Mouse (Mus musculus) embryonic facial prominence, embryonic 12.5 days (tissue): ENCODE data around the gene Ndufa5. TPM values are rescaled to one million over a fixed set of nuclear protein-coding genes. Genes with fewer than 3 reads are reported as not detected.

ENCODE experiments used
- ATAC-seq: fragments of 200-750 bp; cut with Nextera tagmentation; 2 replicates; pipeline ENCODE4 v1.8.0; 2017; ENCODE audit not compliant: insufficient number of reproducible peaks, insufficient read depth, low FRiP score, low TSS enrichment
- H3K27ac ChIP-seq: fragments of 300-500 bp; sonication (generic); 2 replicates; pipeline ENCODE4 v1.5.1; 2016; ENCODE audit warnings: mild to moderate bottlenecking
- H3K27me3 ChIP-seq: fragments of 300-500 bp; sonication (generic); 2 replicates; pipeline ENCODE4 v1.6.1; 2016; ENCODE audit warnings: mild to moderate bottlenecking, moderate library complexity
- H3K36me3 ChIP-seq: fragments of 300-500 bp; sonication (generic); 2 replicates; pipeline ENCODE4 v1.6.1; 2016; ENCODE audit warnings: mild to moderate bottlenecking
- H3K4me1 ChIP-seq: fragments of 300-500 bp; sonication (generic); 2 replicates; pipeline ENCODE4 v1.6.1; 2016
- H3K4me2 ChIP-seq: fragments of 300-500 bp; sonication (generic); replicated peaks from 2 replicates; pipeline ENCODE4 v1.6.1; 2016; ENCODE audit warnings: mild to moderate bottlenecking, moderate library complexity
- H3K4me3 ChIP-seq: fragments of 300-500 bp; sonication (generic); 2 replicates; pipeline ENCODE4 v1.5.1; 2016; ENCODE audit warnings: mild to moderate bottlenecking
- H3K9ac ChIP-seq: fragments of 300-500 bp; sonication (generic); 2 replicates; pipeline ENCODE4 v1.6.1; 2016; ENCODE audit warnings: mild to moderate bottlenecking, moderate library complexity
- H3K9me3 ChIP-seq: fragments of 300-500 bp; sonication (generic); 2 replicates; pipeline ENCODE4 v1.6.1; 2016; ENCODE audit warnings: mild to moderate bottlenecking, moderate library complexity
- WGBS: fragments of 180-500 bp; shearing (Covaris S2); methylation state at CpG from one replicate; pipeline ENCODE4 v1.1.7; 2016; 5-methylcytosine and 5-hydroxymethylcytosine counted together
- polyA plus RNA-seq: library from polyadenylated mRNA; unstranded; fragments of >200 nt; fragmentation: Nextera tagmentation; extraction: Ambion mirVana; gene quantifications from 2 replicates; pipeline ENCODE4 v1.2.1, GENCODE M21; 2016

Ndufa5 gene
- polyA plus RNA-seq, 1 experiment from 2014 or later = 327 TPM

GRCm38 (mm10) chr6:24514552-24515284 lies 13.1 kb downstream of the Ndufa5 start, which contains the start of gene Iqub:
Iqub (minus strand) TSS chr6:24515067.
- no peak; the same call in 1 of the 2 replicates for ATAC-seq

GRCm38 (mm10) chr6:24504141-24504540 lies 23.7 kb downstream of the Ndufa5 start:
- H3K9ac ChIP-seq = no peak overlapping the region
- no peaks in the 10 kb centered on the region for H3K27me3 ChIP-seq
- WGBS = 85% methylated on average over 2 of the region's 2 CpGs
- no peak overlapping the region for H3K4me3 ChIP-seq
- H3K4me2 ChIP-seq = no peak overlapping the region
- no peaks in the 10 kb centered on the region for H3K4me1 ChIP-seq
- no peaks in the 10 kb centered on the region for H3K36me3 ChIP-seq
- H3K27ac ChIP-seq = no peak overlapping the region
- no peaks in the 10 kb centered on the region for H3K9me3 ChIP-seq
- ATAC-seq = no peak

More at GRCm38 (mm10) chr6:24514552-24515284, 13.1 kb downstream of the Ndufa5 start, which contains the start of gene Iqub:
- WGBS = 23% methylated on average over 13 of the region's 13 CpGs
- Histone ChIP-seq H3K9ac (no peak within 1 kb of the TSS; the same call in 1 of the 2 replicates), H3K27me3 (no peaks in the 10 kb centered on the region), H3K4me1 (peaks cover 5% of the 10 kb centered on the region; the same call in 1 of the 2 replicates), H3K27ac (no peak within 1 kb of the TSS), H3K36me3 (peaks cover 12% of the 10 kb centered on the region), H3K4me3 (no peak within 1 kb of the TSS), H3K4me2 (0 out of 2 replicates have a peak within 1 kb of the TSS, but pooled peaks have one; percentile 6), H3K9me3 (no peaks in the 10 kb centered on the region)

- Histone ChIP-seq H3K4me1 (no peaks in the 10 kb centered on the region), H3K4me2 (no peak overlapping the region), H3K27ac (no peak overlapping the region), H3K27me3 (no peaks in the 10 kb centered on the region), H3K9me3 (no peaks in the 10 kb centered on the region), H3K36me3 (no peaks in the 10 kb centered on the region), H3K4me3 (no peak overlapping the region), H3K9ac (no peak overlapping the region)
- ATAC-seq = no peak
- 14% methylated on average over 1 of the region's 1 CpGs for WGBS
These were observed 37.5 kb downstream of the Ndufa5 start for GRCm38 (mm10) chr6:24490341-24490740.

GRCm38 (mm10) chr6:24486530-24486929 lies 41.3 kb downstream of the Ndufa5 start:
- H3K27ac ChIP-seq = no peak overlapping the region
- H3K27me3 ChIP-seq = no peaks in the 10 kb centered on the region
- H3K36me3 ChIP-seq = no peaks in the 10 kb centered on the region
- H3K4me2 ChIP-seq = no peak overlapping the region
- no peak overlapping the region for H3K9ac ChIP-seq
- no peak for ATAC-seq
- no peak overlapping the region for H3K4me3 ChIP-seq
- no peaks in the 10 kb centered on the region for H3K9me3 ChIP-seq
- 83% methylated on average over 5 of the region's 5 CpGs for WGBS
- no peaks in the 10 kb centered on the region for H3K4me1 ChIP-seq

GRCm38 (mm10) chr6:24470571-24471132 lies 57.2 kb downstream of the Ndufa5 start:
- no peak for ATAC-seq
- no peak overlapping the region for H3K4me2 ChIP-seq
- no peaks in the 10 kb centered on the region for H3K4me1 ChIP-seq
- H3K36me3 ChIP-seq = no peaks in the 10 kb centered on the region
- no peaks in the 10 kb centered on the region for H3K27me3 ChIP-seq
- no peak overlapping the region for H3K9ac ChIP-seq
- WGBS = 81% methylated on average over 1 of the region's 1 CpGs
- H3K4me3 ChIP-seq = no peak overlapping the region
- H3K9me3 ChIP-seq = no peaks in the 10 kb centered on the region
- no peak overlapping the region for H3K27ac ChIP-seq

- no peak overlapping the region for H3K4me2 ChIP-seq
- no peak overlapping the region for H3K9ac ChIP-seq
- H3K4me3 ChIP-seq = no peak overlapping the region
- no peak for ATAC-seq
- H3K27ac ChIP-seq = no peak overlapping the region
- H3K4me1 ChIP-seq = no peaks in the 10 kb centered on the region
- H3K36me3 ChIP-seq = no peaks in the 10 kb centered on the region
- H3K9me3 ChIP-seq = no peaks in the 10 kb centered on the region
- 86% methylated on average over 2 of the region's 2 CpGs for WGBS
- H3K27me3 ChIP-seq = no peaks in the 10 kb centered on the region
These were observed 57.7 kb downstream of the Ndufa5 start for GRCm38 (mm10) chr6:24470135-24470534.

Other genes with a start within 250 kb of the Ndufa5 start
- gene Iqub, start 12.9 kb downstream of the Ndufa5 start, polyA plus RNA-seq = 0.06 and 0.08 TPM in 2 replicates
- gene Asb15, start 131 bp upstream of the Ndufa5 start, polyA plus RNA-seq = not detected in 2 replicates
- gene Lmod2, start 69.7 kb upstream of the Ndufa5 start, polyA plus RNA-seq = 0.18 TPM in 1 of 2 replicates, not detected in the other
- gene Wasl, start 137.0 kb upstream of the Ndufa5 start, polyA plus RNA-seq = 74.8 and 85.7 TPM in 2 replicates
- gene Hyal6, start 205.2 kb upstream of the Ndufa5 start, polyA plus RNA-seq = not detected in 2 replicates
- not detected in 2 replicates for gene Hyal4, start 220.3 kb upstream of the Ndufa5 start, polyA plus RNA-seq